Mouse (Mus musculus) left cerebral cortex, adult 2 months (tissue): ENCODE measurements around the gene Gprin2. TPM values are rescaled to one million over a fixed set of nuclear protein-coding genes. Genes with fewer than 3 reads are reported as not detected.

Experiments
- DNase-seq, 2 experiments: peaks; one replicate each; pipeline ENCODE4 v3.0.0; 2021 to 2022; ENCODE audit warnings: low spot score in 2 of 2, mixed read lengths in 1 of 2; ENCODE audit errors: extremely low spot score in 1 of 2
- H3K27ac ChIP-seq: fragments of 200-600 bp; 2 replicates; pipeline ENCODE4 v1.8.1; 2022
- H3K4me3 ChIP-seq: fragments of 200-600 bp; 2 replicates; pipeline ENCODE4 v1.8.1; 2022
- CTCF ChIP-seq: fragments of 200-600 bp; IDR thresholded peaks from 2 replicates; pipeline ENCODE4 v1.8.1; 2022; ENCODE audit warnings: antibody characterized with exemption, mild to moderate bottlenecking, moderate library complexity
- intact Hi-C: fragments of 180-260 bp; cut with DNase I; formaldehyde crosslinking; loops from one replicate; pipeline ENCODE4 v1.15.1; 2025
- total RNA-seq, 2 experiments: library from RNA; stranded (reverse); gene quantifications; 2 replicates each; pipeline ENCODE4 v1.2.3; 2021

The Gprin2 gene
- total RNA-seq, 2 experiments from 2014 or later = 1.7 to 2.8 TPM

DNA sequence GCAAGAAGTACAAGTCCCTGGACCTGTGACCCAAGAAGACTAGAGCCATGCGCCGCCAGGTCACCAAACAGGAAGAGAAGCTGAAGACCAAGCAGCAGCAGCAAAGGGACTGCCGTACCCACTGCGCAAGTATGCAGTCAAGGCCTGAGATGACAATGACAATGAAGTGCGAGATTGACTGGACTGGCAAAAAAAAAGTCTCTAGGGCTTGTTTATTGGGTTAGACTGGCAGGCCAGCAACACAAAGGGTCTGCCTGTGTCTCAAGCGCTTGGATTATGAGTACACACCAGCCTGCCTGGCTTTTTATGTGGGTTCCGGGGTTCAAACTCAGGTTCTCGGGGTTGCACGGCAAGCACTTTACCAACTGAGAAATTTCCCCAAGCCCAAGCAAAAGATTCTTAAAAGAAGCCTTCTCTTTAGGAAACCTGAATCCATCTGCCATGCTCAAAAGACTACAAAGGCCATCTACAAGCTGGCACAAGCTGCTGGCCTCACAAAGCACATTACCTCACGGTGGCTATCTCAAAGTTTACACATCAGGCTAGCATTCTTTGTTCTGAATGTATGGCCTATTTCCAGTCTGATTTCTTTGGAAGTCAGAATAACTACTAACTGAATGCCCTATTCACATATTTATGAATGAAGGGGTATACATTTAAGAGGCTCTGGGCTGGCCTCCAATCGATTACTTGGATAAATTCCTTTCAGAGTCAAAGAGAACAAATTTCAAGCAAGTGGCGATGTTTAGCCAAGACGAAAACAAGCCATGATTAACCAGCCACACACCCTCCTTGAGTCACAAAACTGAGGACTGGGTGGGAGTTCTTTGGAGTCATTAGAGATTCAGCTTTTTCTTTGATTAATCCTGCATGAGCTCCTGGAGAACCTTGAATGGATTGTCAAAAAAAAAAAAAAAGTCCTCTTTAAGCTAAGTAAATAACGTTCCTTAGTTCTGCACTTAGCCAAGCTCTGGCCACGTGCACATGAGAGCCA, 61.5 kb downstream of the Gprin2 start:
- intact Hi-C loops = no loop called here
- Histone ChIP-seq H3K4me3 (no peak overlapping the region), H3K27ac (no peak overlapping the region)
- DNase-seq = no peak
- no peak for TF ChIP-seq CTCF

Other genes with a start within 250 kb of the Gprin2 start
- not detected for gene Rbp3, start 247.7 kb downstream of the Gprin2 start, total RNA-seq
- gene Zfp488, start 222.9 kb downstream of the Gprin2 start, total RNA-seq = 1 to 10 TPM; 2.9 to 3.8 TPM
- not detected for gene Gm30083, start 186.5 kb downstream of the Gprin2 start, total RNA-seq
- gene Gm5460, start 184.9 kb downstream of the Gprin2 start, total RNA-seq = not detected
- gene Antxrl, start 148.9 kb downstream of the Gprin2 start, total RNA-seq = not detected
- under 1 TPM; 0.49 to 0.86 TPM for gene Anxa8, start 115.7 kb downstream of the Gprin2 start, total RNA-seq
- not detected for gene A630023A22Rik, start 98.9 kb downstream of the Gprin2 start, total RNA-seq
- not detected for gene Npy4r, start 49.2 kb downstream of the Gprin2 start, total RNA-seq
- gene Syt15, start 17.9 kb upstream of the Gprin2 start, total RNA-seq = under 1 TPM; 0.28 to 0.29 TPM
- gene Shld2, start 108.8 kb upstream of the Gprin2 start, total RNA-seq = 10 to 100 TPM; 10.5 to 11.5 TPM
- 100 to 1,000 TPM; 281 to 285 TPM for gene Glud1, start 109.1 kb upstream of the Gprin2 start, total RNA-seq
- not detected for gene Fam25c, start 153.8 kb upstream of the Gprin2 start, total RNA-seq
- gene Sncg, start 173.1 kb upstream of the Gprin2 start, total RNA-seq = 1 to 10 TPM; 3.0 to 3.9 TPM
- gene Mmrn2, start 173.8 kb upstream of the Gprin2 start, total RNA-seq = 1 to 10 TPM; 4.4 to 5.8 TPM